Mouse (Mus musculus) layer of hippocampus, adult 8-10 months (tissue): Measurements from ENCODE around the gene Zfr. TPM values are rescaled to one million over a fixed set of nuclear protein-coding genes. Genes with fewer than 3 reads are reported as not detected.

ENCODE experiments used
- DNase-seq, 2 experiments: peaks; one replicate each; pipeline ENCODE4 v3.0.0; 2022; ENCODE audit warnings: low spot score in 2 of 2
- total RNA-seq, 4 experiments: library from RNA; stranded (reverse); gene quantifications; 2 replicates each; pipeline ENCODE4 v1.2.4; 2022

The Zfr gene
- total RNA-seq, result 100 to 1,000 TPM; 275 to 344 (median 299) TPM

- DNase-seq, result peak; percentile 89 to 91
These were observed at the start of gene Zfr for GRCm38 (mm10) chr15:12117242-12118092. Gene Zfr (plus strand): TSS chr15:12117831.

DNA sequence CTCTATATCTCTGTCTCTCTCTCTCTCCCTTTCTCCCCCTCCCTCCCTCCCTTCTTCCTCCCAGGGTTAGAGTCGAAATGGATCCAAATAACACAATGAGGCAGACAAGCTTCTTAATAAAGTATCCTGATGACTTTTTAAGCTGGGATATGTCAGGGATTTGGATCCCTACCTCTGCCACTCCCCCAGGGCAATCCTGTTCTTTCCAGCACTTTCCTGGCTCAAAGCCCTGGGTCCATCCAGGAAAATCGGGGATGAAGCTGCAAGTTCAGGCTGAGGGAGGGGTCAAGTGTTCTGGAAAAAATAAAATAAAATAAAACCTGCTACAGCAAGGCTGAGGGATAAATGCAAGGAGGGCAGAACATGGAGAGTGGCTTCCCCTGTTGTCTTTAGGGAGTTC lies 49.7 kb upstream of the Zfr start:
- DNase-seq, result no peak

GRCm38 (mm10) chr15:12068395-12069218 lies 49.0 kb upstream of the Zfr start:
- DNase-seq, result no peak

DNA sequence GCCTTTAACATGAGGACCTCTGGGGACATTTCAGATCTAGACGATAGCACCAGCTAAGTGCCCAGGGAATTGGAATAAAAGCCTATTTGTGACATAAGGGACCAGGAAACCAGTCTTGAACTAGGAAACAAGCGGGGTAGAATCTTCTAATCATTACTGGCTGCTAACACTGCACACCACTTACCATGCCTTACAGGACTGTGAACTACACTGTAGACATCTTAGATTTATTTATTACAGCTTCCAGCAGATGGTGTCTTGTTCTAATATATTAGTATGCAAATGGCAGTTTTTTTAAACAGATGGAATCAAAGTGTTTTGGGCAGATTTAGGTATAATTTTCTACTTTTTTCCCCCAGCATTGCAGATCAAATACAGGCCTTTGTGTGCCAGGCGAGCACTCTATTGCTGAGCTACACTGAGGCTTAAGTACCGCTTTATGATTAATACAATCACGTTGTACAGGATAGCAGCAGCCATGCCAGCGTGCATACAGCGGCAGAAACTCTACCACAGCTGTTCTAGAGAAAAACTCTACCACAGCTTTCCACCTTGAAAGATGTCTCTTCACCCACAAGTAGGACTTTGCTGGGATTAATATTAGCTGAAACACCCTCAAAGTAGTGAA lies 44.8 kb upstream of the Zfr start:
- no peak for DNase-seq

GRCm38 (mm10) chr15:12074426-12074825 lies 43.2 kb upstream of the Zfr start:
- DNase-seq, result no peak

GRCm38 (mm10) chr15:12082344-12082743 lies 35.3 kb upstream of the Zfr start:
- no peak for DNase-seq

- peak; percentile 60 to 65 for DNase-seq
These were observed 33.5 kb upstream of the Zfr start for GRCm38 (mm10) chr15:12084164-12084563.

DNA sequence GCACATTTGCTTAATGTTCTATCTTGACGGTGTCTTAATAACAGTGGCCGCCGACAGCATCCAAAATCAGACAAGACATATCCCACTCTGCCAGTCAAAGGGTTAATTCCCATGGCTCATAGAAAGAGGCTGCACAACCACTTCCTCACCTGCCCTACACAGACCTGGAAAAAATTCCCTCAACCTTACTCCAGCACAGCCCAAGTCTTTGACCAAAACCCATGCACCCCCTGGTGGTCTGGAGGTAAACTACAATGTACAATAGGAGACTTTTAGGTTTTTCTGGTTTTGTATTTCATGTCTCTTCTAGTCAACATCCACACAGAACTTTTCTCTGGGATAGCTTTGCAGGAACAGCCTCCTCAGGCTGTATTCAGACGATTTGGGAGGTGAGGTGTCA lies 32.8 kb upstream of the Zfr start:
- DNase-seq, result no peak

DNA sequence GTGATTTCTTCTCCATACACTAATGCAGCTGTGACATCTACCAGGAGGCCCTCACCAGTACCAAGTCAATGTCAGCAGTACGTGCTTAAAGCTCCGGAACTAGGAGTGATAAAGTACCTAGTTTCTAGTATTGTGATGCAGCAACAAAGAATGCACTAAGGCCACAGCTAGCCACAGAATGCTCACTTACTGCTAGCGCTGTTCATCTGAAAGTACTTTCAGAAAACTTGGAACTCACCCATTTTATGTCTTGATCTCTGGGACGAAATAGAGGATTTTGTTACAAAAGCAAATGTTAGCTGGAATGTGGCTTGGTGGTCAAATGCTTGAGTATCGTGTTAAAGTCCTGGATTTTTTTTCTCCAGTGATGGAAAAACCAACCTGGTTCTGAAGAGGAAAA lies 30.0 kb upstream of the Zfr start:
- no peak for DNase-seq

- no peak for DNase-seq
These were observed 29.5 kb upstream of the Zfr start for GRCm38 (mm10) chr15:12088091-12088490.

DNA sequence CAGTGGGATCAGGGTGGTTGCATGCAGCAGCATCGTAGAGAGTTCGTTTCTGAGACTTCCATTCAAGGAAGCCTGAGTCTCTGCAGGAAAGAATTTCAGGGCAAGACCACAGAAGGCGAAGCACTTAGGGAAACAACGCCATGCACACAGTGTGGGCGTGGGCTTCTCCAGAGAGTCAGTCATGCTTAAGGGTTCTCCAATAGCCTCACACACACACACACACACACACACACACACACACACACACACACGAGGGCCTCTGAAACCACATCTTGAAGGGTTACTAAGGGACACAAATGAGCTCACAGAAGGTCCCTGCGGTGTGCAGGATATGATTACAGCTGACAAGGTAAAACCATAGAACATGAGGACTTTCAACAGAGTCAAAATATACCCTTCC lies 27.5 kb upstream of the Zfr start:
- no peak for DNase-seq

DNA sequence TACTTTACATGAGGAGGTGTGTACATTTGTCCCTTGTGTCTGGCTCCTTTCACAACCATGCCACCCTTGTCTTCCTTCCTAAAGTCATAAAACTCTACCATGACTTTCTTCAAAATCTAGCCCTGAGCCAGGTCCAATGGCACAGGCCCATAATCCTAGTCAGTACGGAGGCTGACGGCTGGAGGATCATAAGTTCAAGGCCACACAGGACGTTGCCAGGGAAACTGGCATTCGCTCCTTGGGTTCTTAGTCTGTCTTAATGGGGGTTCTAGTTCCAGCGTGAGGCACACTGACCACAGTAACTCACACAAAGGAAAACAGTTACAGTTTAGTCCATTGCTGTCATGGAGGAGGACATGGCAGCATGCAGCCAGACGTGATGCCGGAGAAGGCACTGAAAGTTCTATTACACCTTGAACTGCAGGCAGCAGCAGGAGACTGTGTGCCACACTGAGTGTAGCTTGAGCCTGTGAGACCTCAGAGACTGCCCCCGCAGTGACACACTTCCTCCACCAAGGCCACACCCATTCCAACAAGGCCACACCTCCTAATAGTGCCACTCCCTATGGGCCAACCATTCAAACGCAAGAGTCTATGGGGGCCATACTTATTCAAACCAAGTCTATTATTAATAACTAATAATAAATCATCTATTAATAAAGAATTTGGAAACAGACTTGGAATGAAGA lies 26.5 kb upstream of the Zfr start:
- no peak for DNase-seq

GRCm38 (mm10) chr15:12091781-12092458 lies 25.7 kb upstream of the Zfr start:
- peak in 1 of 2 experiments; percentile 44 for DNase-seq

GRCm38 (mm10) chr15:12093026-12093960 lies 24.3 kb upstream of the Zfr start:
- DNase-seq, result peak; percentile 57 to 66

- no peak for DNase-seq
These were observed 23.6 kb upstream of the Zfr start for GRCm38 (mm10) chr15:12093961-12094566.

DNA sequence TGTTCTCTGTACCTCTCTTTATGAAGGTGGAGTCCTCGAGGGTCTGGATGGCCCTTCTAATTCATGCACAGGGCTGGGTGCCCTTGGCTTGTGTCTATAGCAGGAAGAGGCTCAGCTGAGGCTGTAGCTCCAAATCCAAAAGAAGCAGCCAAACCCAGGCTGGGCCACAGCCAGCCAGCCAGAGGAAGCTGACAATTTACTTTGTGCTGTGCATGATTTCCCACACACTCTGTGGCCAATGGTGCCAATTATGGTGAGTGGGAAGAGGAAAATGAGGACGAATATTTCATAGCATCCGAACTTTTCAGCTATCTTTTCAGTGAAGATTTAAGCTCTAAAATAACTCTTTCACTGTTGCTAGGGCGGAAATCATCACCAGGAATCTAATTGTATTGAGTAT lies 21.2 kb upstream of the Zfr start:
- peak; percentile 77 to 81 for DNase-seq

DNA sequence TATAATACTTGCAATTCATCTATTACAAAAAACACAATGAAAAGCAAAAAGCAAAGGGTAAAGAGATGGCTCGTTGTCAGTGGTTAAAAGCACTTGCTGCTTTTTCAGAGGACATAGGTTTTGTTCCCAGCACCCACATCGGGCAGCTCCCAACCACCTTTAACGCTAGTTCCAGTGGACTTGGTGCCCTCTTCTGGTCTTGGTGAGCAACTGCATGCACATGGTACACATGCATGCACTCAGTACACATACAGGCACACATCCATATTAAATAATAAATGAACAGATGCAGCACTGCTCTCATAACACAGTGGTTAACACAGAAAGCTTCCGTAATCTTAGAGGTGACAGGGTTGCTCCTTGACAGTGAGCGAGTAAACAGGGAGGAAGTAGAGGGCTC lies 20.3 kb upstream of the Zfr start:
- no peak for DNase-seq

DNA sequence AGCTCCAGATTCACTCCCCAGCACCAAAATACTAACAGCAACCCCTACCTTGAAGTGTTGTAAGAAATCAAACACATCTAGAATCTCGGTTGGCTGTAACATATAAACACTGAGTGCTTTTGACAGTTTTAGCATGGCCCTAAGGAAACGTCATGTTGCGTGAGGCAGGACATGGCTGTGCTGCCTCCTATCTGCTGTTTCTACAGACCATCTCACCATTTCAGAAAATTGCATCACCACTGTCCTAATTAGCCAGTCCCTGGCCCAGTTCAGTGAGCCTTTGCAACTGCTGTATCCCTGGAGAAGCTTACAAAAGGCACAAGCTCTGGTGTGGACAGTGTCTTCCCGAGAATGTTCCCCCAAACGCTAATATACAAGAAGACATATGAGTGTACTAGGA lies 16.7 kb upstream of the Zfr start:
- no peak for DNase-seq

DNA sequence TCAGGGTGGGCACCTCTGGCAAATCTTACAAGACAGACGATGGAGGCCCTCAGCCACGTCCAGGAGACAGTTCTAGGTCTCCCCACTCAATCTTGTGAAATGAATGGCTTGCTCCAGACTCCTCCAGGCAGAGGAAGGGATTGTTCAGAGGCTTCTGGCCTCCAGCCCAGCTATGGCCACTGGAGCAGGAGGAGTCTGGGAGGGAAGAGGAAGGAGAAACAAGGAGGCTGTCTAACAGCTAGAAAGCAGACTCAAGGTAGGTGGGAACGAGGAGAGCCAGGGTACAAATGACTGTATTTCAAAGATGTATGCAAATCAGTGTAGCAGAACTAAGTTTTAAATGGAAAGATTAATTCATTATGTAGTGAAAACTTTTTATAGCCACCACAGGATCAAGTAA lies 13.9 kb upstream of the Zfr start:
- DNase-seq, result no peak
